In the genomic region with DNA sequence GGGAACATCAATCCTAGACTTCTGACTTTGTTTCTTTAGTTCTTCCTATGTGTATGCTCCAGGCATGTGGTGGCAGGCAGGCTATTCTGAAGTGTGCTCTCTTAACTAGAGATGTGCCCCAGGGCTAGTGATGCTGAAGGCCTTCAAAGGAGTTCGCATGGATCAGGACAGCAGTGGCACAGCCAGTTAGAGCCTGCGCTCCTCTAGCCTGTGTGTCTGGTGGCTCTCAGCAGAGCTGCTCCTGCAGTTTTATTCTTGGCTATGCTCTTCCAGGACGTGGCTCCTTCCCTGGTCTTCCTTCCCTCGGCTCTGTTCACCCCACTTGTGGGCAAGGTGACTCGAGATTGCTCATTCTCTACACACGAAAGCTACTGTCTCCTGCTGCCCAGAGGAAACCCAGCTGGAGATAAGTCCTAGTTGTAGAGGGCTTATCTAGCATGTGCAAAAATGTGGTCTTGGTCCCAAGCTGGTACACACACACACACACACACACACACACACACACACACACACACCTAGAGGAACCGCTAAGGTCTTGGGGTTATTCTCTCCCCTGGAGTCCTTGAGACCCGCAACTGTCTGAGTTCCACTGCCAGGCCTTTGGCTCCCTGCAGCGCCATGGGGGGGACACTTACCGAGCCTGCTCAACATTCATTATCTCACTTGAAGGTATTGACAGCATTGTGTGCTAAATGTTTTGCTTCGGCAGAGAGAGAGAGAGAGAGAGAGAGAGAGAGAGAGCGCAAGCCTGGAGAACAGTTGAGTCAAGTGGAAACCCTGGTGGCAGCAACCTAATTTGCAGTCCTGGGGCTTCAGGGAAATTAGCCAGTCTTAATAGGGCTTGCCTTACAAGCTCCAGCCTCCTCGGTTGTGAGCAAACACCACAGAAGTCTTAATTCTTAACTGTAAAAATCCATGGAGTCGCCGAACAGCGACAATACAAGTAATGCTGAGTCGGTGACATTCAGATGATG, we compare ENCODE assay signal across 8 mouse cellular contexts.
A peak's percentile ranks its signal among the peaks of the same experiment; 100 is the strongest.
DNase-seq lines count a peak whose midpoint lies in the region; ATAC-seq and TF ChIP-seq lines count a peak whose summit lies in the region.

No protein-coding gene starts in this region.

- no peaks in the 10 kb centered on the region for H3K27me3 ChIP-seq in intestine, postnatal 0 days (replicated peaks; ENCODE audit: control insufficient read depth, insufficient read depth, low read length)
- H3K27me3 ChIP-seq in intestine, embryonic 15.5 days (replicated peaks) = no peaks in the 10 kb centered on the region
- no peaks in the 10 kb centered on the region for H3K27me3 ChIP-seq in hindbrain, embryonic 14.5 days (ENCODE audit: control insufficient read depth, insufficient read depth, low read length)
- H3K27me3 ChIP-seq in midbrain, embryonic 15.5 days (replicated peaks) = no peaks in the 10 kb centered on the region
- H3K27me3 ChIP-seq in thymus, adult 2 months (ENCODE audit: control insufficient read depth, insufficient read depth, low read length) = no peaks in the 10 kb centered on the region

- no peak for ATAC-seq in intestine, postnatal 0 days
- no peak for ATAC-seq in intestine, embryonic 15.5 days
- ATAC-seq in hindbrain, embryonic 14.5 days (ENCODE audit: low FRiP score) = peak; percentile 46; the same call in 1 of the 2 replicates
- ATAC-seq in midbrain, embryonic 15.5 days (replicated peaks) = peak; percentile 72

- peak; percentile 50 for DNase-seq in embryo, embryonic 10.5 days (ENCODE audit: low spot score)
- no peak for DNase-seq in hindbrain, embryonic 14.5 days (ENCODE audit: low spot score)
- no peak for DNase-seq in thymus, adult 2 months
- DNase-seq in T-cell, adult 2 months (ENCODE audit: low spot score) = no peak
- DNase-seq in kidney, postnatal 36 days = no peak

- H3K27ac ChIP-seq in intestine, postnatal 0 days (ENCODE audit: low read depth, low read length) = no peak overlapping the region
- no peak overlapping the region for H3K27ac ChIP-seq in intestine, embryonic 15.5 days
- H3K27ac ChIP-seq in hindbrain, embryonic 14.5 days = 0 out of 2 replicates have a peak overlapping the region, but pooled peaks have one; percentile 9
- no peak overlapping the region for H3K27ac ChIP-seq in midbrain, embryonic 15.5 days
- no peak overlapping the region for H3K27ac ChIP-seq in thymus, adult 2 months (ENCODE audit: control insufficient read depth, insufficient read depth, low read length)

- no peak overlapping the region for H3K9ac ChIP-seq in intestine, postnatal 0 days (ENCODE audit: low read depth, low read length)
- H3K9ac ChIP-seq in intestine, embryonic 15.5 days = no peak overlapping the region
- H3K9ac ChIP-seq in hindbrain, embryonic 14.5 days = no peak overlapping the region
- H3K9ac ChIP-seq in midbrain, embryonic 15.5 days = no peak overlapping the region

- H3K9me3 ChIP-seq in intestine, postnatal 0 days (ENCODE audit: control insufficient read depth) = no peaks in the 10 kb centered on the region
- no peaks in the 10 kb centered on the region for H3K9me3 ChIP-seq in intestine, embryonic 15.5 days
- no peaks in the 10 kb centered on the region for H3K9me3 ChIP-seq in hindbrain, embryonic 14.5 days (ENCODE audit: control insufficient read depth, low read length)
- H3K9me3 ChIP-seq in midbrain, embryonic 15.5 days = no peaks in the 10 kb centered on the region

- no peak overlapping the region for H3K4me2 ChIP-seq in intestine, postnatal 0 days (replicated peaks; ENCODE audit: low read depth)
- no peak overlapping the region for H3K4me2 ChIP-seq in intestine, embryonic 15.5 days (replicated peaks)
- H3K4me2 ChIP-seq in hindbrain, embryonic 14.5 days (replicated peaks) = peak overlapping the region; percentile 16
- no peak overlapping the region; the same call in 1 of the 2 replicates for H3K4me2 ChIP-seq in midbrain, embryonic 15.5 days

- H3K4me1 ChIP-seq in intestine, postnatal 0 days (replicated peaks; ENCODE audit: control insufficient read depth, insufficient read depth, low read length) = no peaks in the 10 kb centered on the region
- 0 out of 2 replicates have a peak, but pooled peaks cover 4% of the 10 kb centered on the region for H3K4me1 ChIP-seq in intestine, embryonic 15.5 days (replicated peaks)
- peaks cover 8% of the 10 kb centered on the region; the same call in 1 of the 2 replicates for H3K4me1 ChIP-seq in hindbrain, embryonic 14.5 days (replicated peaks; ENCODE audit: control insufficient read depth, insufficient read depth, low read length)
- H3K4me1 ChIP-seq in midbrain, embryonic 15.5 days = peaks cover 8% of the 10 kb centered on the region; the same call in 1 of the 2 replicates
- 0 out of 2 replicates have a peak, but pooled peaks cover 2% of the 10 kb centered on the region for H3K4me1 ChIP-seq in thymus, adult 2 months (replicated peaks; ENCODE audit: control insufficient read depth, insufficient read depth, low read length)

- H3K4me3 ChIP-seq in intestine, postnatal 0 days (ENCODE audit: low read depth, low read length) = no peak overlapping the region
- H3K4me3 ChIP-seq in intestine, embryonic 15.5 days (replicated peaks) = no peak overlapping the region
- no peak overlapping the region for H3K4me3 ChIP-seq in hindbrain, embryonic 14.5 days (replicated peaks; ENCODE audit: low read length)
- H3K4me3 ChIP-seq in midbrain, embryonic 15.5 days = no peak overlapping the region
- H3K4me3 ChIP-seq in thymus, adult 2 months (ENCODE audit: control insufficient read depth, insufficient read depth, low read length) = no peak overlapping the region

- peak; percentile 19; the same call in 1 of the 2 replicates for TF ChIP-seq CTCF in intestine, postnatal 0 days (IDR thresholded peaks at IDR 0.05; ENCODE audit: low read depth)
- no peak for TF ChIP-seq CTCF in thymus, adult 2 months (IDR thresholded peaks at IDR 0.05; ENCODE audit: borderline replicate concordance, control insufficient read depth, extremely low read depth, insufficient read depth, low read length, poor library complexity)

- H3K36me3 ChIP-seq in intestine, postnatal 0 days (ENCODE audit: control insufficient read depth, insufficient read depth) = no peaks in the 10 kb centered on the region
- H3K36me3 ChIP-seq in intestine, embryonic 15.5 days = no peaks in the 10 kb centered on the region
- no peaks in the 10 kb centered on the region for H3K36me3 ChIP-seq in hindbrain, embryonic 14.5 days (replicated peaks; ENCODE audit: control insufficient read depth, insufficient read depth)
- no peaks in the 10 kb centered on the region for H3K36me3 ChIP-seq in midbrain, embryonic 15.5 days (replicated peaks)
- H3K36me3 ChIP-seq in thymus, adult 2 months (ENCODE audit: control insufficient read depth, insufficient read depth, low read length) = no peaks in the 10 kb centered on the region

- TF ChIP-seq POLR2A in thymus, adult 2 months (IDR thresholded peaks at IDR 0.05; ENCODE audit: control insufficient read depth, extremely low read depth, insufficient read depth, low read length, poor library complexity) = no peak

- WGBS in intestine, postnatal 0 days = 64% methylated on average over 17 of the region's 17 CpGs
- 58% methylated on average over 17 of the region's 17 CpGs for WGBS in intestine, embryonic 15.5 days
- WGBS in hindbrain, embryonic 14.5 days = 37% methylated on average over 17 of the region's 17 CpGs
- WGBS in midbrain, embryonic 15.5 days = 47% methylated on average over 17 of the region's 17 CpGs
- whole genome bisulfite sequencing in thymus, adult 2 months = 78% methylated on average over 17 of the region's 17 CpGs

Comparison
In these comparisons a context has a peak if more than half of its experiments do, and no peak if none do; other contexts are left out.
1. ATAC-seq: peak in hindbrain, embryonic 14.5 days (single experiment) and midbrain, embryonic 15.5 days (single experiment); none in intestine, postnatal 0 days (single experiment) and intestine, embryonic 15.5 days (single experiment).